Comparison of ENCODE assay signal across 9 mouse cellular contexts in genomic region chr16:43434941-43435340, GRCm38 (mm10).
DNase-seq lines count a peak whose midpoint lies in the region; ATAC-seq lines count a peak whose summit lies in the region.
"Had no signal": no experiment of that assay in that cellular context is flagged by ENCODE, and none has a peak within 500 bp of the region (broad histone marks: within the 10 kb centered on the region; RNA-seq: fewer than 3 reads in every experiment).

No protein-coding gene starts in this region.

- no peaks in the 10 kb centered on the region for H3K27me3 ChIP-seq in forebrain, embryonic 12.5 days
- no peaks in the 10 kb centered on the region for H3K27me3 ChIP-seq in forebrain, embryonic 10.5 days (ENCODE audit: poor library complexity, severe bottlenecking)
- no peaks in the 10 kb centered on the region for H3K27me3 ChIP-seq in midbrain, embryonic 10.5 days (ENCODE audit: low read depth, poor library complexity, severe bottlenecking)
- no peaks in the 10 kb centered on the region for H3K27me3 ChIP-seq in midbrain, embryonic 16.5 days (ENCODE audit: control insufficient read depth, insufficient read depth, low read depth, low read length)
- H3K27me3 ChIP-seq: limb, embryonic 12.5 days had no signal

- H3K9ac ChIP-seq in forebrain, embryonic 12.5 days = no peak overlapping the region
- no peak overlapping the region for H3K9ac ChIP-seq in midbrain, embryonic 16.5 days (ENCODE audit: low read depth, low read length)
- H3K9ac ChIP-seq: limb, embryonic 12.5 days had no signal

- intact Hi-C loops in left cerebral cortex, postnatal 25 days (cut with DNase I) = no loop called here

- DNase-seq in forebrain, embryonic 10.5 days (ENCODE audit: extremely low spot score, low spot score) = no peak
- peak; percentile 30 for DNase-seq in midbrain, embryonic 10.5 days (ENCODE audit: low spot score)
- peak; percentile 41 for DNase-seq in cerebellum, adult 9-11 months
- DNase-seq in left cerebral cortex, postnatal 25 days (ENCODE audit: low spot score in 2 of 2) = peak; percentile 21 to 33
- no peak for DNase-seq in ovary, postnatal 36 days (ENCODE audit: low spot score)
- DNase-seq in ovary, adult 18-20 months (ENCODE audit: low spot score) = no peak

- 35% methylated on average over 3 of the region's 3 CpGs for WGBS in forebrain, embryonic 12.5 days
- 53% methylated on average over 3 of the region's 3 CpGs for WGBS in forebrain, embryonic 10.5 days
- WGBS in midbrain, embryonic 10.5 days = 52% methylated on average over 3 of the region's 3 CpGs
- WGBS in midbrain, embryonic 16.5 days = 44% methylated on average over 3 of the region's 3 CpGs

- H3K36me3 ChIP-seq in forebrain, embryonic 12.5 days (replicated peaks) = no peaks in the 10 kb centered on the region
- no peaks in the 10 kb centered on the region for H3K36me3 ChIP-seq in forebrain, embryonic 10.5 days (replicated peaks)
- H3K36me3 ChIP-seq in midbrain, embryonic 10.5 days = no peaks in the 10 kb centered on the region
- H3K36me3 ChIP-seq in midbrain, embryonic 16.5 days (ENCODE audit: control insufficient read depth, insufficient read depth, low read length) = no peaks in the 10 kb centered on the region
- H3K36me3 ChIP-seq: limb, embryonic 12.5 days had no signal

- no peaks in the 10 kb centered on the region for H3K4me1 ChIP-seq in forebrain, embryonic 12.5 days
- H3K4me1 ChIP-seq in forebrain, embryonic 10.5 days = no peaks in the 10 kb centered on the region
- no peaks in the 10 kb centered on the region for H3K4me1 ChIP-seq in midbrain, embryonic 10.5 days
- H3K4me1 ChIP-seq in midbrain, embryonic 16.5 days (ENCODE audit: control insufficient read depth, insufficient read depth, low read length) = no peaks in the 10 kb centered on the region
- H3K4me1 ChIP-seq: limb, embryonic 12.5 days had no signal

- H3K4me2 ChIP-seq in forebrain, embryonic 12.5 days = no peak overlapping the region
- H3K4me2 ChIP-seq in midbrain, embryonic 16.5 days (ENCODE audit: low read length) = no peak overlapping the region
- H3K4me2 ChIP-seq: limb, embryonic 12.5 days had no signal

- no peak overlapping the region for H3K27ac ChIP-seq in forebrain, embryonic 12.5 days
- no peak overlapping the region for H3K27ac ChIP-seq in forebrain, embryonic 10.5 days
- H3K27ac ChIP-seq in midbrain, embryonic 10.5 days (replicated peaks) = no peak overlapping the region
- no peak overlapping the region for H3K27ac ChIP-seq in midbrain, embryonic 16.5 days (ENCODE audit: low read length)
- H3K27ac ChIP-seq: limb, embryonic 12.5 days had no signal

- no peak overlapping the region for H3K4me3 ChIP-seq in forebrain, embryonic 12.5 days (replicated peaks)
- no peak overlapping the region for H3K4me3 ChIP-seq in forebrain, embryonic 10.5 days
- no peak overlapping the region for H3K4me3 ChIP-seq in midbrain, embryonic 10.5 days
- H3K4me3 ChIP-seq in midbrain, embryonic 16.5 days (ENCODE audit: low read depth, low read length) = no peak overlapping the region
- H3K4me3 ChIP-seq: limb, embryonic 12.5 days had no signal

- peak; percentile 36; the same call in 1 of the 2 replicates for ATAC-seq in forebrain, embryonic 12.5 days (ENCODE audit: low FRiP score)
- no peak for ATAC-seq in midbrain, embryonic 16.5 days

- H3K9me3 ChIP-seq in forebrain, embryonic 12.5 days = no peaks in the 10 kb centered on the region
- H3K9me3 ChIP-seq in forebrain, embryonic 10.5 days = no peaks in the 10 kb centered on the region
- no peaks in the 10 kb centered on the region for H3K9me3 ChIP-seq in midbrain, embryonic 10.5 days (replicated peaks)
- H3K9me3 ChIP-seq in midbrain, embryonic 16.5 days (replicated peaks; ENCODE audit: control insufficient read depth, low read length, poor library complexity, severe bottlenecking) = no peaks in the 10 kb centered on the region
- H3K9me3 ChIP-seq: limb, embryonic 12.5 days had no signal

Comparison
In these comparisons a context has a peak if more than half of its experiments do, and no peak if none do; other contexts are left out.
1. DNase-seq: peak in midbrain, embryonic 10.5 days (single experiment), cerebellum, adult 9-11 months (single experiment) and left cerebral cortex, postnatal 25 days (2 of 2); none in forebrain, embryonic 10.5 days (single experiment), ovary, postnatal 36 days (single experiment) and ovary, adult 18-20 months (single experiment).